Mouse (Mus musculus) neutrophil, adult 5-6 weeks (primary cell): ENCODE measurements around the gene Scgb1b30. TPM values are rescaled to one million over a fixed set of nuclear protein-coding genes. Genes with fewer than 3 reads are reported as not detected.
"Not testable (repeated sequence)": the region's sequence is repeated elsewhere in the genome, so short reads cannot be mapped to it uniquely, and the experiment has no call there.

Experiments
- ATAC-seq: fragments of 151-379, 151-347 bp; 2 replicates; pipeline ENCODE4 v1.8.0; 2017; ENCODE audit warnings: mild to moderate bottlenecking, moderate TSS enrichment; ENCODE audit not compliant: insufficient number of reproducible peaks, poor library complexity, low FRiP score, severe bottlenecking; ENCODE audit errors: extremely low read depth
- total RNA-seq: library from RNA; stranded (forward); fragments of 200-1000 nt; gene quantifications from 2 replicates; pipeline ENCODE4 v1.2.3, GENCODE M21; 2017

Scgb1b30 gene
- total RNA-seq, result not detected in 2 replicates

DNA sequence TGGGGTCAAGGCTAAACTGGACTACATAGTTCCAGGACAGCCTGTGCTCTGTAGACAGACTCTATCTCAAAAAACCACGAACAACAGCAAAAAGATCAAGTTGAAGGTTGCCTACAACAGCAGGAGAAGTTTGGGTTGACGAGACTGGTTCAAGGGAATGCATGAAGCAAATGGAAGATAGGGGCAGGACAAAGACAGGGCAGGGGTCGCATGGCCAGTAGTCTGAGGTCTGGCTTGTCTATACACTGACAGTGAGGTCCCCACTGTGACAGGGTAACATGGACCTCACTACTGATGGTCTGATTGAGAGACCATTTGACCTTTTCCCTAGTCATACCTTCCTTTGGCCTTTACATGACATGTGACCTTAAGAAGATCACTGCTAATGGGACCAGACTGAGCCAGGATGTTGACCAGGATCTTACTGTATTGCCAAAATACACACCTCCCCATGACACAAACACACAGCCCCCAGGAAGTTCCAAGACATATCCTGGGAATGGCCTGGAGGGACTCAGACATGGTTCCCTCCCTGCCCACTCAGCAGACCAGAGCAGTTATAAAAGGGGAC, at the start of gene Scgb1b30:
Gene Scgb1b30 (plus strand): TSS at position 521 of the 571 bp plus-strand sequence.
- ATAC-seq, result no peak

DNA sequence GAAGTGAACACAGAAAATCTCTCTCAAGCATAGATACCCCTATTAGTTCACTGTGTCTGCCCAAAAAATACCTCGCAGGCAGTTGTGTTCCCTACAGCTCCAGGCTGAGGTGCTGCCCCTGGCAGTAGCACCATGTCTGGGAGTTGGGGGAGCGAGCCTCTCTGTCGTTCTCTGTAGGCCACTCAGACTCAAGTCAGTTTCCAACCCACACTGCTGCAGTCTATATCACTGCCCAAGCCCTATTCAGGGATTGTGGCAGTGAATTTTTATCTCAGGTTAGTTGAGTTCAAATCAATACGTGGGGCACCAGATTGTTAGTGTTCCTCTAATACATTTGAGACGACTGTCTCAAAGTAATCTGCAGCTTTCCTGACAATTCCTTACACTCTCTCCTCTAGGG, 27.1 kb upstream of the Scgb1b30 start:
- not testable (repeated sequence) for ATAC-seq

DNA sequence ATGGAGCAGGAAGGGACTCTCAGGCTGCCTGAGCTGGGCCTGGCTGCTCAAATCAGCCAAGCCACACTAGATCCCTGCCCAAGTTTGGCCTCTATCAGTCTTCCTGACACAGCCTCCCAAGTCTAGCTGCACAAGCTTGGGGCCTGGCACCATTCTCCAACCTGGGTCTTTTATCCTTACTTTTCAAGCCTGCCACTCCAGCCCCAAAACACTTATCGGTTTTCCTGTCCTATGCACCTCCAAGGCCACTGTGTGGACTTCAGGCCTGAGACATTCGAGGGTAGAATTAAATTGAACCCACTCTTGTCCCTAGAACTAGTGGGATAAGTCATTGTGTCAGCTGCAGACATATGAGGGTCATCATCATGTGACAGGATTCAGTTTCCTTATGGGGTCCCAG, 4.8 kb downstream of the Scgb1b30 start:
- ATAC-seq, result no peak

DNA sequence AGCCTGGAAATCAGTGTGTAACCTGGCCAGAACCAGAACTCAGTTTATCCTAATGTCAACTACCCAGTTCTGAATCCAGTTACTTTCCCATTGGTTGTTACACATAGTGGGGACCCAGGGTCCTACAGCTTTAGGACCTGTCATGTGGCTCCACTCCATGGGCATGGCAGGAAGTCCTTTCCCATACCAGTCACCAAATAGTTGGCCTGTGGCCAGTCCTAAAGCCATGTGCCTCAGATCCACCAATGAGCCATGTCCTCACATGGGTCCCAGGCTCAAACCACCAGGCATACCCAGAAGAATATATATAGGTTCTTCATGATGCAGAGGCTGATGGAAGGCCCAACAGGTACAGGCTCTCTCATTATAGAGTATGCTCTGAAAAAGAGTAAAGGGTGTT, 6.0 kb downstream of the Scgb1b30 start:
- no peak for ATAC-seq

DNA sequence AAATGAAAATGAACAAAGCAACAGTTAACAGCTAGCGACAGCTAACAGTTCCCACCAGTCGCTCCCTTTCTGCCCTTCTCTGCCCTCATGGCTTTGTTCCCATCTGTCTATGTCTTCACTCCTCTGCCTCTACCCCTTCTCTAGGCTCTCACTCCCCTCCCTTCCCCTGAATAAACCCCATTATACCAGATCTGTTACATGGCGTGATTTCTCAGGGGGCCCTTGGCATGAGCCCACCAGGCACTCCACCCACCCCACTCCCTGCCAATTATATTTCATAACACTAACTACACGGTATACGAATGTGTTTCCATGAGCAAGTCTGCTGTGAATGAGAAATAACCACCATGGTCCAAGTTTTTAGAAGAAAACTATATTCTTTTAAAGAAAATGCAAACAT, 14.0 kb downstream of the Scgb1b30 start:
- no peak for ATAC-seq

DNA sequence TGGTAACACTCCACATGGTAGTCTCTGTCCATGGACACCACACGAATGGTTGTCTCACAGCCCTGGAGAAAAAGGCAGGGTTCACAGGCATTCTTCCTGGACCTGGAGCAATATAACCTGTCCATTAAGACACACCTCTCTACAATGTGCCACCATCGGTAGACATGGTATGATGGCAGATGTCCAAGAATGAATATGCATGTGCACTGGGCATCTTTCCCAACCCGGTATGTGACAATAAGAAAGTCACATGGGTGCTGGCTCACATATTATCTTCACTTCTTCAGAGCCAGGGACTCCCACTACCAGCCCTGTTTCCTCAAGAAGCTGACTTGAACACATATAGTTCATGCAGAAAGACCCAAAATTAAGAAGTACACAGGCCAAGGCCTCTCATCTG, 21.4 kb downstream of the Scgb1b30 start:
- no peak for ATAC-seq

DNA sequence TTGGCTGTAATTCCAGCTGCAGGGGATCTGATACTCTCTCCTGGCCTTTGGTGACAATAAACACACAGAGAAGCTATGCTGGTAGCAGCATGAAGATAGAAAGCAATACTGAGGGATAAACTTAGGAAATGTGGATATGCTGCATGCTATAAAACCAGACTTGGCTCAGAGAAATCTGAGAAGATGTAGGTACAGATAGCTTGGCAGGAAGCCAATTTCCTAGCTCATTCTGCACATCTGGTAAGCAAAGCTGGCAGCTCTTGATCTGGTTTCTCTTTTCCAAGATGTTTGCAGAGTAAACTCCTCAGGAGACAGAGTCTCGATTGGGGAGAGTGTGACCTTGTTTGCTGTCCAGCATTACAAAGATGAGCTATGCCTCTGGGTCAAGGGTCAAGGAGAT, 25.4 kb downstream of the Scgb1b30 start:
- not testable (repeated sequence) for ATAC-seq

DNA sequence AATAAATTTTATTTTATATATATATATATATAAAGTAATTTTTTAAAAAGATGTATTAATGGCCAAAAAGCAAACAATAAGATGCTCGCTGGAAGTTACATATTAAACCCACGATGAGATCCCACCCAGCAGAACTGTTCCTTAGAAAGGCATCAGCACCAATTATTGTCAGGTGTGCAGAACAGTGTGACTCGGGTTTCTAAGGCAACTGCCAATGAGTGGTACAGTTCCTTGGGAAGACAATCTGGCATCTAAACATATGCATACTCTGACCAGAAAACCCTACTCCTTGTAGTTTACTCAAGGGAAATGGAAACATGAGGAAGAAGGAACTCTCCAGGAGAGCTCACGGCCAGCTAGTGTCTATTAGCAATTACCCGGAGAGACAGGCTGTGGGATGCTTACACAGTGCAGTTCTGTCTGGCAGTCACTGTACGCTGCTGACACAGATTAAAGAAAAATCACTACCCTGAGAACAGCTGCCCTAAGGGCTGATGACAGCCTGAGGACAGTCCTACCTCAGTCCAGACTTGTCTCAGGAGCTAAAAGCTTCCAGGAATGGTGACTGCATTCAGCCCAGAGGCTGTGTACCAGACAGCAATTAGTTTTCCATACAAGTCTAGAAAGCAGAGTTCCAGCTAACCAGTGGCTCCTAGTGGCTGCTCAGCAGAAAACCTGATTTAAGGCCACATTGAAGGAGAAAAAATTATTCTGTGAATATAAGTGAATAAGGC, 27.9 kb downstream of the Scgb1b30 start:
- ATAC-seq, result no peak

DNA sequence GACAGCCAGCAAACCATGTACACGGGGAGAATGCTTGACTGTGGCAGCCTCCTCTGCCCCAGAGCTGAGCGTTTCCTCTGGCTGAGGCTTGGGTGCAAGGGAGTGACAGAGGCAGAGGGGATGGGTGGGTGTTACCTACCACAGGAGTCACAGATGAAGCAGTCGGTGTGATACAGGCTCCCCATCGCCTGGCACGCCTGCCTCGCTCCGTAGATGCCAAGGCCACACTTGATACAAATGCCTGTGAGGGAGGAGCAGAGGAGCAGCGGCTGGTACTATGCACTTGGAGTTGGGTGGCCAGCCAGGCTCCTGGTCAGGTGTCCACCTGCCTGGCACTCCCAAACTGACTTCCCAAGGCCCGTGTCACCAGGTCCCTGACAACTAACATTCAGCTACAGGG, 30.1 kb downstream of the Scgb1b30 start:
- no peak for ATAC-seq

DNA sequence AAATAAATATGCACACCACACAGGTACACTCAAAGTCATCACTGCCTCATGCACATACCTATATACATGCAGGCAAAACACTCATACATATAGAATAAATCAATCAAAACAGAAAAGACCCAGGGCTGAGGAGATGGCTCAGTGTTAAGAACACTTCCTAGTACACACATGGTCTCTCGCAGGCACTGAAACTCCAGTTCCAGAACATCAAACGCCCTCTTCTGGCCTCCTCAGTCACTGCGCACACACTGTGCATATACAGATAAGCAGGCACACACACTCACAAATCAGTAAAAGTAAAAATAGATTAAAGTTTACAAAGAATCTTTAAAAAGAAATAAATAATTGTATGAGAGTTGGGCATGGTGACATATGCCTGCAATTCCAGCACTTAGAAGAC, 31.1 kb downstream of the Scgb1b30 start:
- no peak for ATAC-seq

DNA sequence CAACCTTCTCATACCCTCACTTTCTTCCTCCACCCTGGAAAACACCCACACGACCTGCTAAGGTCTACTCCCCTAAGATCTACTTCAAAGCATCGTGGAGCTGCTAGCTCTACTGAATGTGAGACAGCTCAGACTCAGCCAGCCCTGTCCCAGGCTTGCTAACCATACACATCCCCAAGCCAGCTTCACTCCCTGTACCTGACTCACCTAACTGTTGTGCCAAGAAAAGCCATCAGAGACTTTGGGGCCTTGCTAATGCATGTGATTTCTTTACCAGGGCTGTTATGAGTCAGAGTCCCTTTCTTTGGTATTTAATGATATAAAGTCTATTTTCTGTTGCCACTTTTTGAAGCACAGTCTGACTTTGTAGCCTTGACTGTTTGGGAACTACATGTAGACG, 35.9 kb downstream of the Scgb1b30 start:
- ATAC-seq, result no peak

DNA sequence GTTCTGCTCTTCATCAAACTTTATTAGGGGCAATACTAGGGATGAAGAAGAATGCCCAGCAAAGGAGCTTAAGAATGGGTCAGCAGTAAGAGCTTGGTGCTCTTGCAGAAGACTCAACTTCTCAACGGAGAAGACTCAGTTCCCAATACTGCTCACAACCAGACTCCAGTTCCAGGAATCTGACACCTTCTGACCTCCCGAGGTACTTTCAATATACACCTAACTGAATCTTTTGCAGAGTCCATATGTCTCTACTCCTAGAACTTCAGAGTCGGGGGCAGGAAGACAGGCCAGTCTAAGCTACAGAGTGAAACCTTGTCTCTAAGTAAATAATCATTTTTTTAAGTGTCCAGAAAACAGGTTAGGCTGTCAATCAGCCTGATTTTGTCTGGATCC, 36.7 kb downstream of the Scgb1b30 start:
- no peak for ATAC-seq

DNA sequence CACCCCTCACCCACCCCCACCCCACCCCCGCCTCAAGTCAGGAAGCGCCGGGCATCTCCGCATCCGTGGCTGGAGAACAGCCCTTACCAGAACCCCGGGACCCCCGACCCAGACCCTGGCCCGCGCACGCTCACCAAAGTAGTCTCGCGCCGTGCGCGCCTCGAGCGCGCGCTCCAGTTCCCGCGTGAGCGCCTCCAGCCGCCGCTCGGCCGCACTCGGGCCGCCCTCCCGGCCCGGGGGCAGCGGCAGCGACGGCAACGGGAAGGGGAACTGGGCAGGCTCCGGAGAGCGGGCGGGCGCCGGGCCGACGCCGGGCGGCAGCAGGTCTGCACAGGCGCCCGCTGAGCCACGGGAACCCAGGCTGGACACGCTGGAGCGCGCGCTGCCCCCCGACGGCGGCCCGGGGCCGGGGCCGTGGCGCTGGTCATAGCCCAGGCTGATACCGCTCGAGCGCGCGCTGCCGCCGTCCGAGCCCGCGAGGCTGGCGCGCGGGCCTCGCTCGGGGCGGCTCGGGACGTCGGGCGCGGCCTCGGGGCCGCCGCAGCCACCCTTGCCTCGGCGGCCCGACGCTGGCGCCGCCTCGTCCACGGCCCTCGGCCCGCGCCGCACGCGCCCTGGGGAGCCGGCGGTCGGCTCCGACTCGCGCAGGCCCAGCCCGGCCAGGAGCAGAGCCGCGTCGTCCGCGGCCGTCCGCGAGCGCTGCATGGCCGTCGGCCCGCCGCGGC, 37.3 kb downstream of the Scgb1b30 start:
- no peak for ATAC-seq

DNA sequence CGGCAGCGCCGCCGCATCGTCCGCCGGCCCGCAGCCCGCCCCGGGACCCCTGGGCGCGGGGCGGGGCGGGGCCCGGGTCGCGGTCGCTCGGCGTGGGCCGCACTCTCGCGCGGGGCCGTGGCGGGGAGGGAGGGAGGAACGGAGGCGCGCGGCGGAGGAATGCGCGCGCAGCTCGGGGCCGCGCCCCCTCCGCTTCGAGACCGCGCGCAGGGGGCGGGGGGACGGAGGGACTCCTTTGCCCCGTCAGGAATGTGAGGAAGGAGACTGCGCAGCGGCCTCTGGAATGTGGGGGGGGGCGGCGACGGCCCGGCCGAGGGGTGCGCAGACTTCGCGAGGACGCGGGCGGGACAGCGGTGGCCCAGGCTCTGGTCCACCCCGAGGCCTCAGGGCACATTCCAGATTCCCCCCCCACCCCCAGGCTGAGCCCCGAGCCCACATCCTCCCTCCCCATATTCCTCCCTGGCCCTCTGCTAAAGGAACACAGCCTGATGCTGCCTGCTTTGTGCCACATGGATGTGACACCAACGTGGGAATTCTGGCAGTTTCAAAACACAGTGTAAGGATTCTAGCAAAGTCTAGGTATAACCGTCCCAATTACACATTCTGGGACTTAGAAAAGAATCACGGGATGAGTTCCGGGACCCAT, 38.0 kb downstream of the Scgb1b30 start, which contains the start of gene Wtip:
Gene Wtip (minus strand): TSS at position 152 of the 646 bp plus-strand sequence.
- ATAC-seq, result no peak

DNA sequence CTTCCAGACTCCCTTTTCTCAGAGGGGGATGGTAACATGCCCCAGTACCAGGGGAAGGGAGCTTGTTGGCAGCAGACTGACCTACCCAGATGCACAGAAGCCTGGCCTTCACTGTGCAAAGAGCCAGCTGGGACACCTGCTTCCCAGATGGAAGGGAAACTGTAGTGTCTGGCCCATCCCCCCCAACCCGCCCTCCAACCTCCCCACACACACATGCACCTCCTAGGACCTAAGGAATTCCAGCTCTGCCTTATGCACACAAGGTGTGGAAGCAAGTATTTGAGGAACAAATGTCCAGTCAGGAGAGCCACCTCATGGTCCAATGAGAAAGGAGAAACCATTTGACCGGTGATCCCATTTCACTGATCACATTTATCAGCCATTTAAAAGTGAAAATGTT, 39.1 kb downstream of the Scgb1b30 start:
- ATAC-seq, result no peak

DNA sequence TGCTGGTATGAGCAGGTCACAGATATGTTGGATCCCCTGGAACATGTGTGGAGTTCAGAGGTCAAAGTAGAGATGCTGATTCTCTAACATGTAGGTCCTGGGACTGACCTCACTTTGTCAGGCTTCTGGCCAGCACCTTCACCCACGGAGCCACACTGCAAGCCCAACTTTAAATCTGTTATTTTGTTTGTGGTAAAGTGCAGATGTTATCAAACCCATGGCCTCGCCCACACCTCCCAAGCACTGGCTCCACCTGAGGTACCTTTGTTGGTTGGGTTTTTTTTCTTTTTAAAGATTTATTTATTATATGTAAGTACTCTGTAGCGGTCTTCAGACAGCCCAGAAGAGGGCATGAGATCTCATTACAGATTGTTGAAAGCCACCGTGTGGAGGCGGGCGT, 44.3 kb downstream of the Scgb1b30 start:
- no peak for ATAC-seq

DNA sequence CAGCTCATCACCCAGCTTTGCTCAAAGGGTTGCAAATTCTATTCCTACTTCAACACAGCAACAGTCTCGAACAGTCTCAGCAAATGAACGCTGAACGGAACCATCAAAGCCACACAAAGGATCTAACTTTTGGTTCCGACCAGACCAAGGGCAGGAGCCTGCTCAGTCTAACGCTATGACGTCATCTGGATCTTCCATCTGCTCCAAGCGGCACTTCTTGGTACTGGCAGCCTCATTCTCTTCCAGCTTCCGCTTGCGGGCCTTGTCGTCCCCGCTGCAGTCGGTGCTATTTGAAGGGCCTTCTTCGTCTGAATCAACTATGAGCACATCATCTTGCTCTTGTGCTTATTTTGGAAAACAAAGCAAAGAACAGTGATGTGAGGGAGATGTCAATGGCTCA, 45.9 kb downstream of the Scgb1b30 start:
- no peak for ATAC-seq

DNA sequence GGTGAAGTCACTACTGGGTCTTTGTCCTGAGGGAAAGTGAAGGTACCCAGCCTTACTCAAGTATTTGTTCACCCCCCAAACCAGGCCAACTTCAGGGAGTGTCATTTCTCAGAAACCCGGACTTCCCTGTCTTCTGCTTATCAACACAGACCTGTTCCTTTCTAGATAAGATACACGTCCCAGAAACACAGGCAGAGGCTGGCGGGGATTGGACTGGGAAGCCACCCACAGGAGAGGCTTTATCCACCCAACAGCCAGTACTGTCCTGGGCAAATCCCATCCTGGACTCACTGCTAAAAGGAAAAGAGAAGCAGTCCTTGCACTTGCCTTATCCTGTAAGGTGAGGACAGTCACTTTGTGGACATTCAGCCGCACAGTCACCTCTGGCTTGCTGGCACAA, 52.0 kb downstream of the Scgb1b30 start:
- ATAC-seq, result no peak
